Mouse (Mus musculus) cerebellum, adult 2 months (tissue): ENCODE results near the gene Sat2.

Experiments used
- CTCF ChIP-seq: fragments of 200-500 bp; IDR thresholded peaks from 2 replicates; pipeline ENCODE4 v1.5.1; 2011; ENCODE audit warnings: low read depth, mild to moderate bottlenecking, control low read depth, low read length, moderate library complexity, borderline replicate concordance; ENCODE audit not compliant: insufficient read depth
- POLR2A ChIP-seq: fragments of 200-500 bp; IDR thresholded peaks from 2 replicates; pipeline ENCODE4 v1.6.1; 2011; ENCODE audit warnings: low read length, control low read depth, borderline replicate concordance; ENCODE audit not compliant: insufficient read depth

DNA sequence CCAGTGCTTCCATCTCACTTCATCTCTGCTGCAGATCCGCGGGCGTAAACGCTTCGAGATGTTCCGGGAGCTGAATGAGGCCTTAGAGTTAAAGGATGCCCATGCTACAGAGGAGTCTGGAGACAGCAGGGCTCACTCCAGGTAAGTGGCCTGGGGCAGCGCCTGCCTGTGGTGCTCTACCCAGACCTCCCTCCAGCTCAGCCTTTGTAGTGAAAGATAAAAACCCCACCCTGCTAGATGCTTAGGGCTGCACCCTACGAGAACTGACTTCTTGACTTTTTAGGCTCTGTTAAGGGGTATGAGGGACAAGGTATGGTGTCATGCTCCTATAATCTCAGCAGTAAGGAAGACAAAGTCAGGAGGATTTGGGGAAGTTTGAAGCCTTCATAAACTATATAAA lies 31.2 kb upstream of the Sat2 start:
- no peak for TF ChIP-seq POLR2A
- TF ChIP-seq CTCF, result no peak
